Mouse (Mus musculus) heart, adult 2 months (tissue): ENCODE data around the gene Ttll1. TPM values are rescaled to one million over a fixed set of nuclear protein-coding genes. Genes with fewer than 3 reads are reported as not detected.

Experiments used
- DNase-seq, 2 experiments: peaks; one replicate each; pipeline ENCODE4 v3.0.0; 2021
- H3K27ac ChIP-seq: fragments of 200-600 bp; 2 replicates; pipeline ENCODE4 v1.8.1; 2022
- H3K27me3 ChIP-seq: fragments of 200-500 bp; 2 replicates; pipeline ENCODE4 v1.6.1; 2012; ENCODE audit warnings: mild to moderate bottlenecking, low read length, inconsistent platforms, mixed read lengths; ENCODE audit not compliant: control insufficient read depth, insufficient read depth
- H3K36me3 ChIP-seq: fragments of 200-500 bp; 2 replicates; pipeline ENCODE4 v1.6.1; 2012; ENCODE audit warnings: low read length, inconsistent platforms; ENCODE audit not compliant: control insufficient read depth, insufficient read depth
- H3K4me1 ChIP-seq: fragments of 200-500 bp; 2 replicates; pipeline ENCODE4 v1.6.1; 2011; ENCODE audit warnings: low read length; ENCODE audit not compliant: control insufficient read depth, insufficient read depth
- H3K4me3 ChIP-seq: fragments of 200-600 bp; 2 replicates; pipeline ENCODE4 v1.8.1; 2022
- H3K79me2 ChIP-seq: fragments of 200-500 bp; replicated peaks from 2 replicates; pipeline ENCODE4 v1.6.1; 2012; ENCODE audit warnings: mild to moderate bottlenecking, inconsistent platforms, low read length, moderate library complexity, mixed read lengths; ENCODE audit not compliant: control insufficient read depth, insufficient read depth
- H3K9ac ChIP-seq: fragments of 200-500 bp; 2 replicates; pipeline ENCODE4 v1.6.1; 2012; ENCODE audit warnings: low read depth, mild to moderate bottlenecking, control low read depth, inconsistent platforms, low read length, mixed read lengths
- CTCF ChIP-seq: fragments of 200-600 bp; IDR thresholded peaks from 2 replicates; pipeline ENCODE4 v1.8.1; 2022; ENCODE audit warnings: antibody characterized with exemption, mild to moderate bottlenecking, moderate library complexity
- EP300 ChIP-seq: fragments of 200-500 bp; IDR thresholded peaks from 2 replicates; pipeline ENCODE4 v1.6.1; 2011; ENCODE audit warnings: low read depth, low read length, control low read depth; ENCODE audit not compliant: insufficient read depth
- POLR2A ChIP-seq: fragments of 200-500 bp; IDR thresholded peaks from 2 replicates; pipeline ENCODE4 v1.6.1; 2011; ENCODE audit warnings: mild to moderate bottlenecking, low read depth, low read length, control low read depth; ENCODE audit not compliant: insufficient read depth
- WGBS: fragments of 180-500 bp; shearing (Covaris S2); methylation state at CpG from one replicate; pipeline ENCODE4 v1.1.7; 2018; 5-methylcytosine and 5-hydroxymethylcytosine counted together
- intact Hi-C: fragments of 180-260 bp; cut with DNase I; formaldehyde crosslinking; loops from one replicate; pipeline ENCODE4 v1.15.1; 2025
- polyA plus RNA-seq: library from polyadenylated mRNA; depleted of rRNA; stranded (reverse); fragments of >200 nt; gene quantifications from 2 replicates; pipeline ENCODE4 v1.2.3, GENCODE M21; 2012
- total RNA-seq, 2 experiments: library from RNA; stranded (reverse); gene quantifications; 2 replicates each; pipeline ENCODE4 v1.2.3; 2021

The Ttll1 gene
- total and polyA plus RNA-seq, 3 experiments: 37.6 to 62.9 (median 52.1) TPM

DNA sequence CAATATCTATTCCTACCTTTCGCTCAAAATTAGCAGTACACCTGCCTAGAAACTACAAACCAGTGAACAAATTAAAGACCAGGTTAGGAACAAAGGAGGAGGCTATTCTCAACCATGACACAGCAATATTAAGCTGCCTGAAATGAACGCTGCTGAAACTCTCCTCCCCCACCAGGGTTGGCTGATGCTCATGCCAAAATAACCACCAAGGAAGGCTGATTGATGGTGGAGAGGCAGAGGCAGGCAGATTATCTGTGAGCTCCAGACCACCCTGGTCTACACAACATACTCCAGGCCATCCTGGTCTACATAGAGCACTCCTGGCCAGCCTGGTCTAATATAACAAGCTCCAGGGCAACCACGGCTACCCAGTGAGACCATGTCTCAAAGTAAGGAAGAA lies 15.5 kb downstream of the Ttll1 start:
- no peak overlapping the region for H3K4me3 ChIP-seq
- no peak overlapping the region for H3K27ac ChIP-seq
- no peak for DNase-seq
- TF ChIP-seq EP300 (no peak), CTCF (no peak), POLR2A (no peak)
- H3K79me2 ChIP-seq: no peaks in the 10 kb centered on the region
- H3K9ac ChIP-seq: no peak overlapping the region
- intact Hi-C loops: no loop called here
- H3K27me3 ChIP-seq: no peaks in the 10 kb centered on the region
- no peaks in the 10 kb centered on the region for H3K36me3 ChIP-seq
- H3K4me1 ChIP-seq: no peaks in the 10 kb centered on the region
- 83% methylated on average over 3 of the region's 3 CpGs for WGBS

DNA sequence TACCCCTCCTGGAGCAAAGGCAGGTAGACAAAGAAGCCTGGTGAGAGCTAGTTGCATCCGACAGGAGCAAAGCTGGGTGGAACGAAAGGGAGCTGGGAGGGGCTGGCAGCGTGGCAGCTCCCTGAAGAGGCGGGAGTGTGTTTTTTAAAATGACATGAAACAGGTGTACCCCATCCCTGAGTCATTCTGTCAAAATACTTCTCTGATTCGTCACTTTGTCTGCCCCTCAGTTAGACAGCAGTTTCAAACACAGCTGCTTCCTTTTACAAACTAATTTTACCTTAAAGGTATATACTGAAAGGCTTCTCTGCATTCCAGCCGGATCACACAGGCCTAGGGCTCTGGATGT lies 16.1 kb downstream of the Ttll1 start:
- H3K36me3 ChIP-seq: no peaks in the 10 kb centered on the region
- H3K27ac ChIP-seq: no peak overlapping the region
- H3K4me1 ChIP-seq: no peaks in the 10 kb centered on the region; the same call in 1 of the 2 replicates
- WGBS: 85% methylated on average over 6 of the region's 6 CpGs
- no peak overlapping the region for H3K4me3 ChIP-seq
- intact Hi-C loops: no loop called here
- DNase-seq: no peak
- H3K27me3 ChIP-seq: no peaks in the 10 kb centered on the region
- H3K9ac ChIP-seq: no peak overlapping the region
- no peaks in the 10 kb centered on the region for H3K79me2 ChIP-seq
- TF ChIP-seq EP300 (no peak), CTCF (no peak), POLR2A (no peak)

DNA sequence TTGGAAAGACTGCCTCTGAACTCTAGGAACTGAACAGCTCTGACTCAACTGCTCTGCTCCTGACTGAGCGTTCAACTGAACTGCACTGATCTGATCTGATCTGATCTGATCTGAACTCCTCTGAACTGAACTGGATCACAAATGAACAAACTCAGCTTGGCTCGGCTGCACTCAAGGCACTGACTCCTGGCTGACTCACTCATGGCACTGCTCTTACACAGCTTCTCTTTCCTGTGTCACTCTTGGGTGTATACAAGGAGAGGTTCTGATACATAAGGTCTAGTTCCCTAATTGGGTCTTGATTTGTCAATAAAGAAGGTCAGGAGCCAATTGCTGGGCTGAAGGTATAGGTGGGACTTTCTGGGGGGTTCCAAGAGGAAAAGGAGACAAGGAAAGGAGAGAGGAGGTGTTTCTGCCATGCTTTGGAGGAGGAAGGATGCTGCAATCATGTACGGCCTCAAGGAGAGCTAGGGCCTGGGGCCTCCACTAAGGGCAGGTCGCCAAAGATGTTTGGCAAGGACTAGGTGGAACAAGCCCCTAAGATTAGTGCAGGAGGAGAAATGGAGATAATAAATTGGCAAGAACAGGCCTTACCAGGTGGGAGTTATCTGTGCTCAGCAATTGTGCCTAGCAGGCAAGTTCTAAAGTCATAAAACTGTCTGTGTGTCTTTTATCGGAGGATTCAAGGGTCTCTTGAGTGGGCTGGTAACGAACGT lies 16.7 kb downstream of the Ttll1 start:
- Histone ChIP-seq H3K4me3 (no peak overlapping the region), H3K36me3 (no peaks in the 10 kb centered on the region), H3K9ac (no peak overlapping the region), H3K27me3 (no peaks in the 10 kb centered on the region), H3K4me1 (no peaks in the 10 kb centered on the region; the same call in 1 of the 2 replicates), H3K79me2 (no peaks in the 10 kb centered on the region), H3K27ac (no peak overlapping the region)
- DNase-seq: no peak
- 74% methylated on average over 7 of the region's 7 CpGs for WGBS
- TF ChIP-seq EP300 (no peak), POLR2A (no peak), CTCF (no peak)
- intact Hi-C loops: no loop called here

- Histone ChIP-seq H3K27me3 (no peaks in the 10 kb centered on the region), H3K4me1 (peaks cover 7% of the 10 kb centered on the region; the same call in 1 of the 2 replicates), H3K4me3 (no peak overlapping the region), H3K9ac (no peak overlapping the region), H3K27ac (no peak overlapping the region), H3K79me2 (no peaks in the 10 kb centered on the region), H3K36me3 (no peaks in the 10 kb centered on the region)
- DNase-seq: peak in 1 of 2 experiments; percentile 50
- intact Hi-C loops: no loop called here
- 36% methylated on average over 5 of the region's 5 CpGs for WGBS
- TF ChIP-seq CTCF (no peak), POLR2A (no peak), EP300 (no peak)
These were observed 18.8 kb downstream of the Ttll1 start for GRCm38 (mm10) chr15:83491891-83492290.

- Histone ChIP-seq H3K27me3 (no peaks in the 10 kb centered on the region), H3K4me1 (peaks cover 7% of the 10 kb centered on the region; the same call in 1 of the 2 replicates), H3K4me3 (peak overlapping the region; percentile 44), H3K79me2 (no peaks in the 10 kb centered on the region), H3K36me3 (no peaks in the 10 kb centered on the region), H3K27ac (peak overlapping the region; percentile 66), H3K9ac (no peak overlapping the region)
- 66% methylated on average over 20 of the region's 20 CpGs for WGBS
- peak; percentile 43 to 52 for DNase-seq
- TF ChIP-seq EP300: peak; percentile 78; the same call in 1 of the 2 replicates
- TF ChIP-seq CTCF: no peak
- TF ChIP-seq POLR2A: peak; percentile 48; the same call in 1 of the 2 replicates
- intact Hi-C loops: no loop called here
These were observed 21.2 kb downstream of the Ttll1 start for GRCm38 (mm10) chr15:83489471-83489870.

GRCm38 (mm10) chr15:83487477-83488115 lies 23.1 kb downstream of the Ttll1 start:
- TF ChIP-seq CTCF (peak; percentile 33), POLR2A (no peak), EP300 (peak; percentile 31; the same call in 1 of the 2 replicates)
- H3K4me1 ChIP-seq: peaks cover 7% of the 10 kb centered on the region; the same call in 1 of the 2 replicates
- H3K79me2 ChIP-seq: no peaks in the 10 kb centered on the region
- peak overlapping the region; percentile 66 for H3K27ac ChIP-seq
- DNase-seq: peak in 1 of 2 experiments; percentile 51
- no peaks in the 10 kb centered on the region for H3K36me3 ChIP-seq
- no peaks in the 10 kb centered on the region for H3K27me3 ChIP-seq
- WGBS: 38% methylated on average over 9 of the region's 9 CpGs
- peak overlapping the region; percentile 7; the same call in 1 of the 2 replicates for H3K9ac ChIP-seq
- H3K4me3 ChIP-seq: peak overlapping the region; percentile 44; the same call in 1 of the 2 replicates
- intact Hi-C loops: loop anchor here (2.0 kb wide), 1 partner anchor 15 kb away; no protein-coding TSS in a partner anchor
